Mouse (Mus musculus) ovary, postnatal 10 days (tissue): ENCODE results near the gene Stard5.

ENCODE experiments used
- DNase-seq: peaks from one replicate; pipeline ENCODE4 v3.0.0; 2022; ENCODE audit warnings: low spot score

Stard5 gene

DNA sequence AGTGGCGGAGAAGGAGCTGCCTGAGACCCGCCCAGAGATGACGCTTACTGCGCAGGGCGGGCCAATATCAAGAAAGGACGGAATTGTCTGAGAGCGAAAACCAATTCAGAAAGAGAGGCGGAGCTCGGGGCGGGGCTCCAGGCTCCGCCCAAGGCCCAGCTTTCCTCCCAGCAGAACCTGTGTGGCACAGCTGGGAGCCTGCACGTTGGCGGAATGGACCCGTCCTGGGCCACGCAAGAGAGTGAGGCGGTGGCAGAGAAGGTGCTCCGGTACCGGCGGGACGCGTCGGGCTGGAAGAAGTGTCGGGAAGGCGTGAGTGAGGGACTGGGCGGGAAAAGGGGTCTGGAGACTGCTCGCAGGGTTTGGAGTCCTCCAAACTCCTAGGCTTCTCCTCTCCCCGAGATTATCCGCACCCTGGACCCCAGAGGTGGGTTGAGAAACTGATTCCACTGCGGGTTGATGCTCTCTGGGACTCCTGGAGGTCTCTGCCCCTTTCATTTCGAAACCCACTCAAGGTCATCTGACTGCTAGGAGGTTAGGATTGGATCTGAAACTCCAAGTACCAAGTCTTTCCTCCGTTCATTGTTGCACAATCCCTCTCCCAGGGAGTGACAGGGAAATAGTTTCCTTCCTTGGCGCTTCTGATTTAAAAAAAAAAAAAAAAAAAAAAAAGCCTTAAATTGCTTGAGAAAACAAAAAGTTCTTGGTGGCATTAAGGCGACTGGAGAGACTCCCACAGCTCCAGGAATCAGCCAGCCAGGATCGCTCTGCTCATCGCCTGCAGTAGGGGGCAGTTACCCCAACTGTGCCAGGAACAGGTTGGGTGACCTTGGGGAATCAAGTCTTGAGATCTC lies at the start of gene Stard5:
Gene Stard5 (plus strand): TSS at position 132 of the 854 bp plus-strand sequence.
- DNase-seq = peak; percentile 77

DNA sequence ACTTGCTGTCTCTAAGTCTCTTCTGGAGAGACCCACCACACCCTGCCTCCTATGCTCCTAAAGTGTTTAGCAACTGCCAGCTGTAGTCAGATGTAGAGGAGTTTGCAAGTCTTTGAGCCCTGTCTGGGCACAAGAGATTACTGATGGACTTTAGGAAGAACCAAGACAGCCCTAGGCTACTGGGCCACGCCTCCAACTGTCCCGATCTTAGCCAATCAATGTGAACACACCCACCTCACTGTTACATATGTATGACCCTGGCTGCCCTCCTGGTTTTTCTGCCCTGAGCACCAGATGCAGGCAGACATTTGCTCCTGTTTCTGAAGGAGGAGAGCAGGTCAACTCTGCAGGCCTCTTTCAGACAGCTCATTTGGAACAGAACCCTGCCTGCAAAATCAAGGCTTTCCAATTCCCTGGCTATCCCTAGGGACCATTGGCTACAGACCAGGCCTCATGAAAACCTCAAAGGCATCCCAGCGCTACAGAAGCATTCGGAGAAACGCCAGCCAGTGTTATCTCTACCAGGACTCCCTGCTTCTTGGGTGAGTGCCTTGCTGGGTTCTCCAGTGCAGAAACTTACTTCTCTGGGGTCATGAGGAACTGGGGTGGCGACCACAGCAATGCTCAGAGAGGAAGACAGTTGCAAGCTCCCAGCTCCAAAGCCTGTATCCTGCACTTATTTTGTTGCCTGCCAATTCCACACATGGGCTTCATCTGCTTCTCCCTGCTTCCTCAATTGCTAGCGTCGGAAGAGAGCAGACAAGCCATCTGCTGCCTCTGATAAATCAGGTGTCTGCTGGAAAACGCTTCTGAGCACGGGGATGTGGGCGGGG lies 46.9 kb upstream of the Stard5 start, which contains the start of gene Tmc3:
Gene Tmc3 (plus strand): TSS at position 289 of the 833 bp plus-strand sequence.
- peak; percentile 15 for DNase-seq

- no peak for DNase-seq
Measured at GRCm38 (mm10) chr7:83594056-83594455, 37.7 kb upstream of the Stard5 start.

GRCm38 (mm10) chr7:83597063-83597462 lies 34.7 kb upstream of the Stard5 start:
- DNase-seq = no peak

DNA sequence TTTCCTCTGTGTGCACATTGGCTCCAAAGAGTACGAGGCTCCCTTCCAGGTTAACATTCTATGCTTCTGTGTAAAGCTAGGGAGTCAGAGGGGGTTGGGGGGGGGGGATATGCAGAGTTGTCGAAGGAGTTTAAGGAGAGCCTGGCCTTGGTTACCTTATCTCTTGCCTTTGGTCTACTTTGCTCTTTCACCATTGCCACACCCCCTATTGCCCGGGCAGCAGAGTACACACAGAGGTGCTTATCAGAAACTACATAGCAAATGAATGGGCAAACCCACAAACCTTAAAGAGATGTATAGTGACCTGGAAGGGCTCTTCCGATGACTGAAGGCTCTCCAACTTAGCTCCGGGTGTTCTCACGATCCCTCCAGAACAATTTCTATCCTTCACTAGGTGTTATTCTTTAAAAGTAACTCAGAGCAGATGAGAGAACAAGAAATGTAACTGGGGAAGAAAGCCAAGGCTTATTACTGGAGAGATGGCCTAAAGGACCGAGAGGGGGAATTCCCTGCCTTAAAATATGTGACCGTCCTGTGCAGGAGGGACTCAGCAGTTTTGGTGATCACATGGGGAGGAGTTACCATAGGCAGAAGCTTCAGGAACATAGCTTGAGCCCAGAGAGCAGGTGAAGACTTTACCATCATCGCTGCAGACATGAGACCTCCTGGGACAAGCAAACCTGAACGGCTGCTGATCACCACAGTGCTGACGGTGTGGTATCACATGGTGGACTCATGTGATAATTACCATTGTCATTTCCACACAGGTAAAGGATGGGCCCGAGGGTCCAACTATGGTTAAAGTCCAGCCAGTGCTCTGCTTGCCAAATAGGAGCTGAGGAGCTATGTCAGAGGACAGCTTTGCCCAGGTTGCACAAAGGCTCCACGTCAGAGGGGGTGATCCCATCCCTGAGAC lies 32.5 kb upstream of the Stard5 start:
- no peak for DNase-seq

- DNase-seq = no peak
Measured at GRCm38 (mm10) chr7:83599913-83600286, 31.9 kb upstream of the Stard5 start.

- no peak for DNase-seq
Measured at GRCm38 (mm10) chr7:83604180-83604944, 27.4 kb upstream of the Stard5 start.

DNA sequence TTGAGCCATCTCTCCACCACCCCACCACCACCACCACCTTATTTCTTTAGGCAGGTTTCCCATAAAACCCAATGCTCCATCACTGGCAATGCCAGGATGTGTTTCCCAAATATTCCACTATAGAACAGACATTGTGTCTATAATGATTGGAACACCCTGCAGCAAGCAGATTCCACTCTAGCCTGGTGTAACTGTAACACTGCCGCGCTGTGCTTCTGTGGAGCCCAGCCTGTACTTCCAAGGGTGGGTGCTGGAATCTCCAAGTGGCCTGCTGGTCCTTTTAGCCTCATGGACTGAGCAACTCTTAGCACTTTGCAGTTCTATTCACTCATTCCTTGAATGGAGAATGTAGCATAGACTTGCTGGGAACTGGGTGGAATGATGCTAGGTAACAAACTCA lies 25.0 kb upstream of the Stard5 start:
- DNase-seq = no peak

DNA sequence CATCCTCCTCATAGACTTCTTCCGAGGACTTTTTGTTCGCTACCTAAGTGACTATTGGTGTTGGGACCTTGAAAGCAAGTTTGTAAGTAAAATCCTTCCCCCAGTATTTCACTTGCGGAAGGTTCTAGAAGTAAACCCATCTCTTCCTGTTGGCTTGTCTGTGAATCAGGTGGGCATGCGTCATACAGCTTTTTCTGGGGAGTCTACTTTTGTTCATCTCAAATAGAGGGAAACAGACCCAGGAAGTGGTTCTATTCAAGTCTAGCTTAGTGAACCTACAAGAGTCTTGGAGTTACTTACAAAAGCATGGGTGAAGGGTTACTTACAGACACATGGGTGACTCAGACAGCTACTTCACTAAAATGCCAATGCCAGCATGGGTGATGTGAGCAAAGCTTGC lies 21.9 kb upstream of the Stard5 start:
- no peak for DNase-seq

DNA sequence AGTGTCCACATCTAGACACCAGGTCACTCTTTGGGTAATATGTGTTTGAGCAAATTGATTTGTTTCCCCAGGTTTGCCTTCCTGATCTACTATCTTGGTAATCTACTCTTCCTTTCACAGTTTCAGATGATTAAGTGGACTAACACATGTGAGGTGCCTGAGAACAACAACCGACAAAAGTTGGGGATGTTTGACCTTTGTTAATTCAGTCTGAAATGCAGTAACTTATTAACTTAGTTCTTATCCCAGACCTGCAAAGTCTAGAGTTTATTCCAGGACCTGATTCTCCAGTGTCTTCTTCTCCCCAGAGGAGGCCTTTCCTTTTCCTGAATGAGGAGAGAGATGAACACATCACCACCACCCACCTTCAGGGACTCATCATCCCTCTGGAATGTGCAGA lies 19.9 kb upstream of the Stard5 start:
- DNase-seq = no peak

DNA sequence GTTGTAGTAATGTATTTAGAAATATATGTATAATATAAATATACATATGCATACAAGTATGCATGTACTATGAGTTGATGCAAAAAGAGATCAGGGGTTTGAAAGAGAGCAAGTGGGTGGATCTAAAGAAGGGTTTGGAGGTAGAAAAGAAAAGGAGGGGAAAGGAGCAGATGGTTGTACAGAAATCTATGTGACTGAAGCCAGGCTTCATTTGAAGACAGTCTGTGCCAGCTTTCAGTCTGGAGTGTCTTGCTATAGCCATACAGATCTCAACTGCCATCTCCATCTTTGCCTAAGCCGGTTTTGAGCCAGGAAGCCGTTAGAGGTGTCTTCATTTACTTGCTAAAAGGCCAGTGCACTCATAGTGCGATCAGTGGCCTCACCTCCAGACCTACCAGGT lies 16.5 kb upstream of the Stard5 start:
- DNase-seq = no peak

DNA sequence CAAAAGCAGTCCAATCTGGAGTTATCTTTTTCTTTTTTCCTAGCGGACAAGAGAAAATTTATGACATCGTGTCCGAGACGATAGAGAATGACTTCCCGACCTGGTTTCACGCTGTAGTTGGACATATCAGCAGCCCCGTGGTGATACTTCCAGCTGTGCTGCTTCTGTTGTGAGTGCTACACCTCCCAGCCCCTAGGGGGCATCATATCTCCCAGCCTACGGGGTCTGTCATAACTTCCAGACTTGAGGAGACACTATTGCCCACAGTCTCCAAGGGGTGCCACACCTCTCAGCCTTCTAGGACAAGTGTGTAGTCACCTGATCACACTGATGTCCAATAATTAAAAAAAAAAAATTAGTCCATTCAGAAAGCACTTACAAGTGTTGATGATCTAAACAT lies 15.9 kb upstream of the Stard5 start:
- DNase-seq = no peak

GRCm38 (mm10) chr7:83616268-83616667 lies 15.5 kb upstream of the Stard5 start:
- DNase-seq = no peak

DNA sequence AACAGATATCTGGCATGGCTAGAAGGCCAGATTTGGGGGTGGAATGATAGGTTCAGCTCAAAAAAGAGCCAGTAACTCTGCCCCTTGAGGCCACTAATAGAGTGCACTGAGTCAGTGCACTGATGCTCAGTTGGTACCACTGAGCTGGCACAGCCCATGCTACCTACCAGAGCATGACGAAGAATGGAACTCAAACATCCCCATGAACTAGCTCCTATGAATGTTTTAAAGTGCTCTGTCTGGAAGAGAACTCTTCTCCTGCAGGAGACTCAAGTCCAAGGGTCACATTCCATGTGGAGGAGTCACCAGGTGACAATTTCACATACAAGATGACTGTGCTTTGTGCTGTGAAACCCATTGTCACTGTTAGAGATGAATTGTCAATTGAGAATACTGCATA lies 13.1 kb upstream of the Stard5 start:
- DNase-seq = no peak

DNA sequence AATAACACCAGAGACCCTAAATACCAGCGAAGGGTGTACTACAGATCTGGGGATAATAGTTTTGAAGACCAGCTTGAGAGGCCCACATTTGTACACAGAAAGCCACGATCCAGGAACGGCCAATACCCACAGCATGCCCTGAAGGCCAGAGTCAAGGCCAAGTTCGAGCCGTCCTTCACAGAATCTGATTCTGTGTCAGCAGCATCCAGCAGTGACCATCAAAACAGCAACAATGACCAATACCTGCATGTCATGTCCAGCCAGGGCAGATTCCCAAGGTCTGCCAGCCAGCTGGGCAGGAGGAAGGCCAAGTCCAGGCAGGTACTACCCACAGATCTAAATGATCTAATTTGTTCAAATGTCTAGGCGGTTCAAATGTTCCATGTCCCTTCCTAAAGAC lies 9.2 kb upstream of the Stard5 start:
- no peak for DNase-seq

DNA sequence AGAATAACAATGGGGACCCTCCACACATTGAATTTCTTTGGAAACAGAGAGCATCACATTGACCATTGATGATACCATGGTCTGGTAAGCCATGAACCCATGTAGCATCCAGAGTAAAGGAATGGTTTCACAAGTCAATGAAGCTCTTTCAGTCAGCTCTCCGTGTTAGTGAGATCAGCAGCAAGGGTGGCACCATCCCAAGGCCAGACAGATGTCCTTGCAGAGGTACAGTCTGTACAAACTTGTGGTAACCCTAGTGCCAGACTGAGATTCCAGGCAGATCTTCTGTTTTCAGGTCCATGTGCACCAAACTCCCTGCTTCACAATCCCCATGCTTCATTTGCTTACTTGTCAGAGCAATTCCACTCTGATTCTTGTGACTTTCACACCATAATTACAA lies 7.7 kb upstream of the Stard5 start:
- no peak for DNase-seq

DNA sequence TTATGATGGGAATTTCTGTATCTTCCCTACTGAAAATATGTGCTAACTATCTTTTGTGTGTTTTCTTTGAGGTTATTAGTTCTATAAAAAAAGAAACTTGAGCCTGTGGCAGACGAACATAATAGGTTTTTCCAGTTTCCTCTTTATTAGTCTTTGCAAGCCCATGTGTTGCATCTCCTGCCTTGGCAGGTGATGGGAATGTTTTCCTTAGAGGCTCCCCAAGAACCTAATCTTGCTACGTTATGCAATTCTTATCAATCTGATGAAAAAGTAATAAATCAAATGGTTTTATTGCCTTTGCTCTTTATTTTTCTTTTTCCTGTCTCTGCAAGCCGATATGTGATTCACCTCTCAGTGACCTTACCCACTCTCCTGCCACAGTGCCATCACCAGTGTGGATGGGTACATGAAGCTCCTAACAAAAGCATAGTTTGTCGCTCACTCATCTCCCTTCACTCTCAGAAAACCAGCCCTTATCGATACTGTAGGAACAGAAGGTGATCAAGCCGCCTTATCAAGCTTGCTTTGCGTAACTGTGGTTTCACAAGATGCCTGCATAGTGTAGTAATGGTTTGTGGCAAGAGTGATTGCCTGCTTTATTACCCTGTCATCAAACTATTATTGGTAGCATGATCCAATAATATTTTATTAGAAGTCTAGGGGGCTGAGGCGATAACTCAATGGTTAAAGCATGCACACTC lies 5.1 kb upstream of the Stard5 start:
- DNase-seq = no peak

GRCm38 (mm10) chr7:83627369-83627768 lies 4.4 kb upstream of the Stard5 start:
- DNase-seq = no peak

- no peak for DNase-seq
Measured at GRCm38 (mm10) chr7:83631073-83631827, 509 bp upstream of the Stard5 start.

GRCm38 (mm10) chr7:83632682-83633120 lies 942 bp downstream of the Stard5 start:
- no peak for DNase-seq
